9 mouse cellular contexts compared by ENCODE assay signal in the genomic region with DNA sequence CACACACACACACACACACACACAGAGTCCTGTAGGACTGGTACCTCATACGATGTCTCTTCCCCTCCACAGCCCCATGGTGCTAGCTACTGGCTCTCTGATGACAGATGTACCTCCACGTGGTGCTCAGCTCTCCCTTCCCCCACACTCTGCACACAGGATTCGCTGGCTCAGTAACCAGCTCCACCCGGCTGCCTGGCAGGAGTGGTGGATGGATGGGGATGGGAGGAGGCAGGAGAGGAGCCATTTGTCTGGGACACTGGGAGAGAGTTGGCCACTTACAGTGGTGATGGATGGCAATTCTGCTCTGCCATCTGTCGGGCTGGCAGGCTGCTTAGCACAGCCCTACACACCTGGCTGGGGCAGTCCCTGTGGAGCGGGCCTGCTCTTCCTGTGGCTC.
DNase-seq lines count a peak whose midpoint lies in the region; ATAC-seq and TF ChIP-seq lines count a peak whose summit lies in the region.
"Had no signal": no experiment of that assay in that cellular context is flagged by ENCODE, and none has a peak within 500 bp of the region (broad histone marks: within the 10 kb centered on the region; RNA-seq: fewer than 3 reads in every experiment).

No protein-coding gene starts in this region.

- no peak overlapping the region for H3K4me3 ChIP-seq in midbrain, embryonic 16.5 days (ENCODE audit: low read depth, low read length)
- no peak overlapping the region for H3K4me3 ChIP-seq in intestine, postnatal 0 days (ENCODE audit: low read depth, low read length)

- WGBS in midbrain, embryonic 16.5 days = 24% methylated on average over 6 of the region's 6 CpGs
- 20% methylated on average over 6 of the region's 6 CpGs for WGBS in intestine, postnatal 0 days

- no peaks in the 10 kb centered on the region for H3K36me3 ChIP-seq in midbrain, embryonic 16.5 days (ENCODE audit: control insufficient read depth, insufficient read depth, low read length)
- H3K36me3 ChIP-seq in intestine, postnatal 0 days (ENCODE audit: control insufficient read depth, insufficient read depth) = no peaks in the 10 kb centered on the region

- H3K9ac ChIP-seq in midbrain, embryonic 16.5 days (ENCODE audit: low read depth, low read length) = no peak overlapping the region
- no peak overlapping the region for H3K9ac ChIP-seq in intestine, postnatal 0 days (ENCODE audit: low read depth, low read length)

- no peak overlapping the region for H3K4me2 ChIP-seq in midbrain, embryonic 16.5 days (ENCODE audit: low read length)
- no peak overlapping the region for H3K4me2 ChIP-seq in intestine, postnatal 0 days (replicated peaks; ENCODE audit: low read depth)

- DNase-seq in ZHBTc4 (ENCODE audit: low read depth, low spot score) = peak; percentile 54
- peak; percentile 30 to 75 for DNase-seq in cerebellum, postnatal 4 days (ENCODE audit: low spot score in 2 of 2)
- DNase-seq in layer of hippocampus, adult 11-12 months (ENCODE audit: low spot score) = peak; percentile 61
- DNase-seq in T-cell, adult 2 months (ENCODE audit: low spot score) = no peak
- no peak for DNase-seq in heart, adult 18-20 months
- DNase-seq: kidney, adult 9 months; lung, postnatal 14 days had no signal

- peaks cover 12% of the 10 kb centered on the region for H3K4me1 ChIP-seq in midbrain, embryonic 16.5 days (ENCODE audit: control insufficient read depth, insufficient read depth, low read length)
- H3K4me1 ChIP-seq in intestine, postnatal 0 days (replicated peaks; ENCODE audit: control insufficient read depth, insufficient read depth, low read length) = no peaks in the 10 kb centered on the region

- TF ChIP-seq CTCF in intestine, postnatal 0 days (IDR thresholded peaks at IDR 0.05; ENCODE audit: low read depth) = no peak

- H3K9me3 ChIP-seq in midbrain, embryonic 16.5 days (replicated peaks; ENCODE audit: control insufficient read depth, low read length, poor library complexity, severe bottlenecking) = no peaks in the 10 kb centered on the region
- H3K9me3 ChIP-seq in intestine, postnatal 0 days (ENCODE audit: control insufficient read depth) = no peaks in the 10 kb centered on the region

- no peaks in the 10 kb centered on the region for H3K27me3 ChIP-seq in midbrain, embryonic 16.5 days (ENCODE audit: control insufficient read depth, insufficient read depth, low read depth, low read length)
- H3K27me3 ChIP-seq in intestine, postnatal 0 days (replicated peaks; ENCODE audit: control insufficient read depth, insufficient read depth, low read length) = no peaks in the 10 kb centered on the region

- H3K27ac ChIP-seq in midbrain, embryonic 16.5 days (ENCODE audit: low read length) = no peak overlapping the region
- H3K27ac ChIP-seq in intestine, postnatal 0 days (ENCODE audit: low read depth, low read length) = no peak overlapping the region

- ATAC-seq in midbrain, embryonic 16.5 days = peak; percentile 55; the same call in 1 of the 2 replicates
- ATAC-seq in intestine, postnatal 0 days = no peak

Comparison
In these comparisons a context has a peak if more than half of its experiments do, and no peak if none do; other contexts are left out.
1. DNase-seq: peak in ZHBTc4 (single experiment), cerebellum, postnatal 4 days (2 of 2) and layer of hippocampus, adult 11-12 months (single experiment); none in T-cell, adult 2 months (single experiment) and heart, adult 18-20 months (0 of 2).